Mouse (Mus musculus): ENCODE measurements around the gene Apol9a. TPM values are rescaled to one million over a fixed set of nuclear protein-coding genes. Genes with fewer than 3 reads are reported as not detected.

Apol9a gene
- total RNA-seq, 1 experiment: not detected

GRCm38 (mm10) chr15:77358320-77359040 lies 52.5 kb downstream of the Apol9a start:
- Histone ChIP-seq H3K9me3 (ENCODE audit: control insufficient read depth, insufficient read depth, low read depth, low read length) (no peaks in the 10 kb centered on the region), H3K36me3 (ENCODE audit: control insufficient read depth, insufficient read depth, low read length, poor library complexity, severe bottlenecking) (no peaks in the 10 kb centered on the region), H3K27ac (ENCODE audit: insufficient read depth, low read depth, low read length, poor library complexity, severe bottlenecking) (peak overlapping the region; percentile 95), H3K9ac (ENCODE audit: insufficient read depth, low read depth, low read length, poor library complexity, severe bottlenecking) (peak overlapping the region; percentile 72), H3K4me3 (ENCODE audit: insufficient read depth in 1 of 2, low read depth in 1 of 2, low read length in 2 of 2, poor library complexity in 1 of 2, severe bottlenecking in 1 of 2) (peak overlapping the region; percentile 69 to 85), H3K4me1 (ENCODE audit: control insufficient read depth in 2 of 2, insufficient read depth in 2 of 2, low read length in 2 of 2, poor library complexity in 1 of 2) (peaks cover 20 to 28% of the 10 kb centered on the region in 2 experiments)
- DNase-seq (ENCODE audit: low read depth, low spot score): no peak
- in situ Hi-C loops (cut with MboI; ENCODE audit: low sequenced_read_pairs in 2 of 2, unreplicated experiment in 2 of 2): loop anchor here in 1 of 2 experiments (25.0 kb wide), 1 partner anchor 396 kb away; no protein-coding TSS in a partner anchor
- TF ChIP-seq ZC3H11A (IDR thresholded peaks at IDR 0.05; ENCODE audit: borderline replicate concordance, low read depth, low read length): peak; percentile 98
- TF ChIP-seq CHD2 (IDR thresholded peaks at IDR 0.05; ENCODE audit: low read depth, low read length): no peak
- TF ChIP-seq ZNF384 (IDR thresholded peaks at IDR 0.05; ENCODE audit: low read depth, low read length): 0 out of 2 replicates have a peak, but pooled peaks have one; percentile 36
- no peak for TF ChIP-seq HCFC1 (IDR thresholded peaks at IDR 0.05; ENCODE audit: borderline replicate concordance, insufficient read depth, low read length)
- peak; percentile 90 for TF ChIP-seq MAFK (IDR thresholded peaks at IDR 0.05; ENCODE audit: insufficient read depth, low read depth, low read length)

DNA sequence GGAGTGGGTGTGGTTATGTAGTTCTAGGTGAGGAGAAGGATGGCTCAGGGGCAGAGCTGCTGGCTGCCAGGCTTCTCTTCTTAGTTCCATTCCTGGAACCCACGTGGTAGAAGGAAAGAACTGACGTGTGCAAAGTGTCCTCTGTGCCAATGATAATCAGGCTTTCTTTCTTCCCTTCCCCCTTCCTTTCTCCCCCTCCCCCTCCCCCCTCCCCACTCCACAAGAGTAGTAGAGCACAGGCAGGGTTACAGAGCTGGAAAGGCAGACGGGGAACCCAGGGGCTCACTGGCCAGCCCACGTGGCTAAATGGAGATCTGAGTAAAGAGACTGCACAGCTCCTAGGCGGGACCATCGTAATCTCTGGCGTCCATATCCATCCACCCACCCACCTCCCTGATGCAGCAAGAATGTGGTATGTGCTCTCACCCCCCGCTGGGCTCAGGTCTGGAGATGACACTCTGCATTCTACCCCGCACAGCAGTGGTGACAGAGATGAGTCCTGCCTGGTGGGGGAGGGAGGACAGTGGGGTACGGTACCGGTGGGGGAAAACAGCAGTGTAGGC lies 54.6 kb downstream of the Apol9a start:
- in situ Hi-C loops (cut with MboI; ENCODE audit: low sequenced_read_pairs in 2 of 2, unreplicated experiment in 2 of 2): loop anchor here in 1 of 2 experiments (25.0 kb wide), 1 partner anchor 394 kb away; no protein-coding TSS in a partner anchor

GRCm38 (mm10) chr15:77354848-77355551 lies 55.9 kb downstream of the Apol9a start:
- in situ Hi-C loops (cut with MboI; ENCODE audit: low sequenced_read_pairs in 2 of 2, unreplicated experiment in 2 of 2): loop anchor here in 1 of 2 experiments (25.0 kb wide), 1 partner anchor 393 kb away; no protein-coding TSS in a partner anchor
- no peaks in the 10 kb centered on the region for H3K36me3 ChIP-seq (ENCODE audit: control insufficient read depth, insufficient read depth, low read length, poor library complexity, severe bottlenecking)
- peak overlapping the region; percentile 96 for H3K27ac ChIP-seq (ENCODE audit: insufficient read depth, low read depth, low read length, poor library complexity, severe bottlenecking)
- DNase-seq (ENCODE audit: low read depth, low spot score): no peak
- TF ChIP-seq MAFK (IDR thresholded peaks at IDR 0.05; ENCODE audit: insufficient read depth, low read depth, low read length) (no peak), ZC3H11A (IDR thresholded peaks at IDR 0.05; ENCODE audit: borderline replicate concordance, low read depth, low read length) (no peak), ZNF384 (IDR thresholded peaks at IDR 0.05; ENCODE audit: low read depth, low read length) (peak; percentile 44; the same call in 1 of the 2 replicates)
- H3K9me3 ChIP-seq (ENCODE audit: control insufficient read depth, insufficient read depth, low read depth, low read length): no peaks in the 10 kb centered on the region
- H3K9ac ChIP-seq (ENCODE audit: insufficient read depth, low read depth, low read length, poor library complexity, severe bottlenecking): peak overlapping the region; percentile 56
- peaks cover 17 to 34% of the 10 kb centered on the region in 2 experiments; a peak in 3 of 4 replicates for H3K4me1 ChIP-seq (ENCODE audit: control insufficient read depth in 2 of 2, insufficient read depth in 2 of 2, low read length in 2 of 2, poor library complexity in 1 of 2)
- H3K4me3 ChIP-seq (ENCODE audit: insufficient read depth in 1 of 2, low read depth in 1 of 2, low read length in 2 of 2, poor library complexity in 1 of 2, severe bottlenecking in 1 of 2): peak overlapping the region; percentile 4 to 34; a peak in 3 of 4 replicates

More for the DNA sequence above, 54.6 kb downstream of the Apol9a start:
- H3K36me3 ChIP-seq (ENCODE audit: control insufficient read depth, insufficient read depth, low read length, poor library complexity, severe bottlenecking): no peaks in the 10 kb centered on the region
- H3K9me3 ChIP-seq (ENCODE audit: control insufficient read depth, insufficient read depth, low read depth, low read length): no peaks in the 10 kb centered on the region
- peak overlapping the region; percentile 90 for H3K9ac ChIP-seq (ENCODE audit: insufficient read depth, low read depth, low read length, poor library complexity, severe bottlenecking)
- DNase-seq (ENCODE audit: low read depth, low spot score): no peak
- peaks cover 19 to 32% of the 10 kb centered on the region in 2 experiments; a peak in 3 of 4 replicates for H3K4me1 ChIP-seq (ENCODE audit: control insufficient read depth in 2 of 2, insufficient read depth in 2 of 2, low read length in 2 of 2, poor library complexity in 1 of 2)
- peak overlapping the region; percentile 92 for H3K27ac ChIP-seq (ENCODE audit: insufficient read depth, low read depth, low read length, poor library complexity, severe bottlenecking)
- peak overlapping the region; percentile 69 to 85 for H3K4me3 ChIP-seq (ENCODE audit: insufficient read depth in 1 of 2, low read depth in 1 of 2, low read length in 2 of 2, poor library complexity in 1 of 2, severe bottlenecking in 1 of 2)
- TF ChIP-seq MAFK (IDR thresholded peaks at IDR 0.05; ENCODE audit: insufficient read depth, low read depth, low read length): no peak
- no peak for TF ChIP-seq HCFC1 (IDR thresholded peaks at IDR 0.05; ENCODE audit: borderline replicate concordance, insufficient read depth, low read length)
- TF ChIP-seq CHD2 (IDR thresholded peaks at IDR 0.05; ENCODE audit: low read depth, low read length): no peak
- TF ChIP-seq ZC3H11A (IDR thresholded peaks at IDR 0.05; ENCODE audit: borderline replicate concordance, low read depth, low read length): no peak
- TF ChIP-seq ZNF384 (IDR thresholded peaks at IDR 0.05; ENCODE audit: low read depth, low read length): no peak

DNA sequence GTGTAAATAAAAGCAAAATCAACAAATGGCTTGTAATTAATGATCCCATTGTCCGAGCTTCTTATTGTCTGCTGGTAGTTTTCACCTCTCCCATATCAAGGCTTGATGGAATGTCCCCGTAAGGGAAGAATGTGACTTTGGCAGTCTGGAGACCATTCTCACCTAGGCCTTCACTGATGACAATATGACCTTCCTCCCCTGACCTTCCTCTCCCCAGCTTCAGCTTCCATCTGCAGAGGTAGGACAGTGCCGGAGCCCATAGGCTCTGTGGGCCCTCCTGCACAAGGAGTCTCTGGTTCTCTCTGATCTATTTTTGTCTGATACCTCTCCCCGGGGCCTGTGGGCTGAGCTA lies 56.5 kb downstream of the Apol9a start:
- no peak for DNase-seq (ENCODE audit: low read depth, low spot score)
- Histone ChIP-seq H3K9me3 (ENCODE audit: control insufficient read depth, insufficient read depth, low read depth, low read length) (no peaks in the 10 kb centered on the region), H3K27ac (ENCODE audit: insufficient read depth, low read depth, low read length, poor library complexity, severe bottlenecking) (peak overlapping the region; percentile 96), H3K4me1 (ENCODE audit: control insufficient read depth in 2 of 2, insufficient read depth in 2 of 2, low read length in 2 of 2, poor library complexity in 1 of 2) (peaks cover 14 to 31% of the 10 kb centered on the region in 2 experiments; a peak in 3 of 4 replicates), H3K36me3 (ENCODE audit: control insufficient read depth, insufficient read depth, low read length, poor library complexity, severe bottlenecking) (no peaks in the 10 kb centered on the region), H3K4me3 (ENCODE audit: insufficient read depth in 1 of 2, low read depth in 1 of 2, low read length in 2 of 2, poor library complexity in 1 of 2, severe bottlenecking in 1 of 2) (peak overlapping the region in 1 of 2 experiments; percentile 34; a peak in 3 of 4 replicates), H3K9ac (ENCODE audit: insufficient read depth, low read depth, low read length, poor library complexity, severe bottlenecking) (peak overlapping the region; percentile 56)
- in situ Hi-C loops (cut with MboI; ENCODE audit: low sequenced_read_pairs in 2 of 2, unreplicated experiment in 2 of 2): loop anchor here in 1 of 2 experiments (25.0 kb wide), 1 partner anchor 392 kb away; no protein-coding TSS in a partner anchor
- TF ChIP-seq ZNF384 (IDR thresholded peaks at IDR 0.05; ENCODE audit: low read depth, low read length) (no peak), MAFK (IDR thresholded peaks at IDR 0.05; ENCODE audit: insufficient read depth, low read depth, low read length) (no peak), ZC3H11A (IDR thresholded peaks at IDR 0.05; ENCODE audit: borderline replicate concordance, low read depth, low read length) (no peak), HCFC1 (IDR thresholded peaks at IDR 0.05; ENCODE audit: borderline replicate concordance, insufficient read depth, low read length) (no peak), CHD2 (IDR thresholded peaks at IDR 0.05; ENCODE audit: low read depth, low read length) (no peak)

Other genes starting within 250 kb of the Apol9a start
- 55.3 and 56.4 TPM in 2 replicates for gene Rbfox2, start 104.1 kb downstream of the Apol9a start, total RNA-seq (2012; rRNA removed)
- gene Apol7a, start 12.0 kb downstream of the Apol9a start, total RNA-seq (2012; rRNA removed): 0.11 and 0.27 TPM in 2 replicates
- gene Apol7b, start 36.4 kb upstream of the Apol9a start, total RNA-seq (2012; rRNA removed): 3.0 and 3.8 TPM in 2 replicates
- gene Apol10a, start 65.9 kb upstream of the Apol9a start, total RNA-seq (2012; rRNA removed): not detected in 2 replicates
- not detected in 2 replicates for gene Apol11a, start 97.1 kb upstream of the Apol9a start, total RNA-seq (2012; rRNA removed)
- not detected in 2 replicates for gene Apol7c, start 122.2 kb upstream of the Apol9a start, total RNA-seq (2012; rRNA removed)
- not detected in 2 replicates for gene 1700025B11Rik, start 150.8 kb upstream of the Apol9a start, total RNA-seq (2012; rRNA removed)
- gene Apol10b, start 185.0 kb upstream of the Apol9a start, total RNA-seq (2012; rRNA removed): 0.21 TPM in 1 of 2 replicates, not detected in the other
- not detected in 2 replicates for gene Gm36245, start 188.1 kb upstream of the Apol9a start, total RNA-seq (2012; rRNA removed)
- not detected in 2 replicates for gene Apol11b, start 232.2 kb upstream of the Apol9a start, total RNA-seq (2012; rRNA removed)

All from ES-E14 (cell line).